Comparison of ENCODE assay signal across 29 mouse cellular contexts in genomic region chr12:71949606-71950005, GRCm38 (mm10).
A peak's percentile ranks its signal among the peaks of the same experiment; 100 is the strongest.
DNase-seq lines count a peak whose midpoint lies in the region; ATAC-seq and TF ChIP-seq lines count a peak whose summit lies in the region.
"Had no signal": no experiment of that assay in that cellular context is flagged by ENCODE, and none has a peak within 500 bp of the region (broad histone marks: within the 10 kb centered on the region; RNA-seq: fewer than 3 reads in every experiment).

No protein-coding gene starts in this region.

- H3K27ac ChIP-seq in heart, embryonic 10.5 days: no peak overlapping the region
- H3K27ac ChIP-seq in lung, postnatal 0 days (ENCODE audit: low read length): no peak overlapping the region
- H3K27ac ChIP-seq: embryonic facial prominence, embryonic 12.5 days; embryonic facial prominence, embryonic 15.5 days; gastrocnemius, adult 2 months; heart, embryonic 13.5 days; hindbrain, embryonic 14.5 days; hindbrain, postnatal 0 days had no signal

- no peak for TF ChIP-seq EP300 in lung, postnatal 0 days (IDR thresholded peaks at IDR 0.05)

- no peaks in the 10 kb centered on the region for H3K4me1 ChIP-seq in heart, embryonic 10.5 days
- no peaks in the 10 kb centered on the region for H3K4me1 ChIP-seq in lung, postnatal 0 days (ENCODE audit: insufficient read depth, low read depth, low read length)
- H3K4me1 ChIP-seq: embryonic facial prominence, embryonic 12.5 days had no signal

- no peak overlapping the region for H3K4me2 ChIP-seq in lung, postnatal 0 days (replicated peaks; ENCODE audit: low read depth, low read length)
- H3K4me2 ChIP-seq: embryonic facial prominence, embryonic 12.5 days; embryonic facial prominence, embryonic 15.5 days; heart, embryonic 13.5 days; hindbrain, embryonic 14.5 days had no signal

- TF ChIP-seq CTCF in lung, postnatal 0 days (IDR thresholded peaks at IDR 0.05): no peak

- H3K27me3 ChIP-seq in heart, embryonic 10.5 days (ENCODE audit: insufficient read depth, poor library complexity, severe bottlenecking): no peaks in the 10 kb centered on the region
- no peaks in the 10 kb centered on the region for H3K27me3 ChIP-seq in lung, postnatal 0 days (replicated peaks; ENCODE audit: insufficient read depth, low read length)
- H3K27me3 ChIP-seq: CH12.LX; embryonic facial prominence, embryonic 12.5 days; embryonic facial prominence, embryonic 15.5 days; heart, embryonic 13.5 days; Patski had no signal

- H3K9ac ChIP-seq in lung, postnatal 0 days (replicated peaks; ENCODE audit: low read depth): no peak overlapping the region
- H3K9ac ChIP-seq: embryonic facial prominence, embryonic 12.5 days; embryonic facial prominence, embryonic 15.5 days; forebrain, postnatal 0 days; heart, embryonic 13.5 days; hindbrain, embryonic 14.5 days had no signal

- peak; percentile 69 for DNase-seq in heart, adult 11 months
- DNase-seq in heart, embryonic 10.5 days (ENCODE audit: low spot score): no peak
- no peak for DNase-seq in lung, postnatal 0 days (ENCODE audit: low spot score)
- no peak for DNase-seq in lung, postnatal 4 days
- DNase-seq in ZHBTc4 (ENCODE audit: low read depth, low spot score): peak; percentile 12
- no peak for DNase-seq in left cerebral cortex, adult 8-10 months (ENCODE audit: low spot score in 2 of 2)
- DNase-seq in adrenal gland, adult 18-20 months (ENCODE audit: low spot score in 2 of 2): no peak
- DNase-seq: adrenal gland, adult 2 months; adrenal gland, postnatal 14 days; B cell, adult 2 months; cerebellum, adult 11 months; cerebellum, adult 2 months; cerebellum, adult 9-11 months; cerebellum, postnatal 25 days; forebrain, postnatal 0 days; gastrocnemius, adult 2 months; gastrocnemius, postnatal 14 days; heart, adult 18-20 months; heart, postnatal 14 days; heart, postnatal 4 days had no signal

- H3K4me3 ChIP-seq in heart, embryonic 10.5 days: no peak overlapping the region
- H3K4me3 ChIP-seq in lung, postnatal 0 days (ENCODE audit: low read depth, low read length): no peak overlapping the region
- H3K4me3 ChIP-seq: embryonic facial prominence, embryonic 12.5 days; embryonic facial prominence, embryonic 15.5 days; gastrocnemius, adult 2 months; heart, embryonic 13.5 days had no signal

- peaks cover 94% of the 10 kb centered on the region for H3K36me3 ChIP-seq in heart, embryonic 10.5 days
- H3K36me3 ChIP-seq in lung, postnatal 0 days (ENCODE audit: insufficient read depth, low read length): peaks cover 31% of the 10 kb centered on the region

- H3K9me3 ChIP-seq in heart, embryonic 10.5 days: no peaks in the 10 kb centered on the region
- no peaks in the 10 kb centered on the region for H3K9me3 ChIP-seq in lung, postnatal 0 days (ENCODE audit: low read length)
- H3K9me3 ChIP-seq: embryonic facial prominence, embryonic 12.5 days; embryonic facial prominence, embryonic 15.5 days; G1E; heart, embryonic 13.5 days had no signal

- WGBS in heart, embryonic 10.5 days: 83% methylated on average over 6 of the region's 6 CpGs
- WGBS in lung, postnatal 0 days: 81% methylated on average over 6 of the region's 6 CpGs

- 0 out of 2 replicates have a peak, but pooled peaks have one; percentile 23 for ATAC-seq in lung, postnatal 0 days
- ATAC-seq: forebrain, embryonic 14.5 days; forebrain, postnatal 0 days; hindbrain, postnatal 0 days; Patski had no signal

Comparison
In these comparisons a context has a peak if more than half of its experiments do, and no peak if none do; other contexts are left out.
1. DNase-seq: peak in heart, adult 11 months (single experiment) and ZHBTc4 (single experiment); none in heart, embryonic 10.5 days (single experiment), lung, postnatal 0 days (single experiment), lung, postnatal 4 days (0 of 2), left cerebral cortex, adult 8-10 months (0 of 2) and adrenal gland, adult 18-20 months (0 of 2).